Mouse (Mus musculus) olfactory bulb, adult 2 months (tissue): Measurements from ENCODE around the gene Tmem106a.

Experiments
- CTCF ChIP-seq: fragments of 200-500 bp; IDR thresholded peaks from 2 replicates; pipeline ENCODE4 v1.5.1; 2012; ENCODE audit warnings: low read depth, mild to moderate bottlenecking, low read length, moderate library complexity; ENCODE audit not compliant: insufficient read depth
- POLR2A ChIP-seq: fragments of 200-500 bp; IDR thresholded peaks from 2 replicates; pipeline ENCODE4 v1.6.1; 2012; ENCODE audit warnings: mild to moderate bottlenecking, low read depth, low read length, moderate library complexity; ENCODE audit not compliant: insufficient read depth

GRCm38 (mm10) chr11:101614116-101614515 is 32.1 kb downstream of the Tmem106a start:
- TF ChIP-seq CTCF, result no peak
- no peak for TF ChIP-seq POLR2A
